Mouse (Mus musculus): ENCODE results near the gene Gipc1. TPM values are rescaled to one million over a fixed set of nuclear protein-coding genes. Genes with fewer than 3 reads are reported as not detected.
A peak's percentile ranks its signal among the peaks of the same experiment; 100 is the strongest.

The Gipc1 gene
- 182 and 187 TPM in 2 replicates for polyA plus RNA-seq (2015; fragmentation: Nextera tagmentation; extraction: Ambion mirVana)

DNA sequence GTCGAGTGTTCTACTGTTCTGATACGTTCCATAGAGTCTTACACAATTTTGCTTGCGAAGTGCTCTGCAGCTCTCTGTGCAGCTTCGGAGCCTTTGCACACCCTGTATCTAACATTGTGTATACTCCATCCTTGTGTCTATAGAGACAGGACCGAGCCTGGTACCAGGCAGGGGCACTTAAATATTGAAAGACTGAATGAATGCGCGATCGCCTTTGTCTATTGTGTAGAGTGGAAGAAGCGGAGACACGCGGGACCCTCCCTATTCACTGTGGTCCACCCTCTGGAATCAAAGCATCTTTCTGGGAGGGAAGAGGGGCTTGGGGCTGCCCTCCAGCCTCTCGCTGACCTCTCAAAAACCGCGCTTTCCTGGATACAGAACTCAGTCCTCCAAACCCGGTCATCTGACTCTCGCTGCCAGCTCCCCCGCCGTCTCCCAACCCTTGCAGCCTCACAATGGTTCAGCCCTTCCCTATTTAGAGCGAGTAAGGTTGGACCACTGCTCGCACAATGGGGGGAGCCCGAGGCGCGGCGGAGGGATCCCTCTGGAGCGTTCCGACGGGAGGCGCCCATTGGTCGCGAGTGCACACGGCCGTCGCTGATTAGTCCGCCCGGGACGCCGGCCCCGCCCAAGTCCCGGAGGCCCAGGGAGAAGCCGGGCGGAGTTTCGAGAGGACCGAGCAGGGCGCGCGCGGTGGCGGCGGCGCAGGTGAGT is at the start of gene Gipc1:
Gene Gipc1 (plus strand): TSS at position 648 of the 714 bp plus-strand sequence.
- H3K36me3 ChIP-seq: 0 out of 2 replicates have a peak, but pooled peaks cover 7% of the 10 kb centered on the region
- H3K27ac ChIP-seq: peak within 1 kb of the TSS; percentile 84
- H3K9ac ChIP-seq: peak within 1 kb of the TSS; percentile 68
- H3K9me3 ChIP-seq: no peaks in the 10 kb centered on the region
- H3K27me3 ChIP-seq: no peaks in the 10 kb centered on the region
- 4% methylated on average over 49 of the region's 50 CpGs for WGBS
- H3K4me3 ChIP-seq: peak within 1 kb of the TSS; percentile 93
- H3K4me1 ChIP-seq: peaks cover 17% of the 10 kb centered on the region
- peak within 1 kb of the TSS; percentile 85 for H3K4me2 ChIP-seq
- peak; percentile 93 for ATAC-seq (ENCODE audit: insufficient number of reproducible peaks, low FRiP score, low TSS enrichment, low read depth)

DNA sequence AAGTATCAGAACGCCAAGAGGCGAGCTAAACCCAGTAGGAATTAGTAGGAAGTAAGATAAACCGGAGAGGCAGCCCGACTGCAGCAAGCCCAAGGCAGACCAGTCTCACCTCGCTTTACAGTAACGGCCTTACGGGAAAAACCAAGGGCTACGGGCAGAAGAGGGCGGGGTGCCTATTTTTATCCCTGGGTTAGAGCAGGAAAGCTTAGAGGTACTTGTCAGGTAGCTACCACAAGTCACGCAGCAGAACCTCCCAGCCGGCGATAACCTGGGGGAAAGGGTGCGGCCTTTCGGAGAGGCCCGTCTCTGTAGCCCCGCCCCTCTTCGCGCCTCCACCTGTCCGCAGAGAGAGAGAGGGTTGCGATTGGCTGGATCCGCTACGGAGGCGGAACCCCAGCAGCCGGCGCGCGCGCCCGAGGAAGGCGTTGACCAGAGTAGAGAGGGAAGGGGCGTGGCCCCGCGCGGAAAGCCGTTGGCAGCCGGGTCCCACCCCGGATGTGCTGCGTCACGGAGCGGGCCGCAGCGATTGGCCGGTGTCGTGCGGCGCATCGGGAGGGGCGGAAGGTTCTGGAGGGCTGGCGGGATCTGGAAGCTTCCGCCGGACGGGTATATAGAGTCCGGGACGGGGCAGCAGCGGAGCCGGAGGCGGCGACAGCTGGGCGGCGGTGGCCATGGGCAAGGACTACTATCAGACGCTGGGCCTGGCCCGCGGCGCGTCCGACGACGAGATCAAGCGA is 44.6 kb upstream of the Gipc1 start, which contains the start of the genes Tecr and Dnajb1:
Gene Tecr (minus strand): TSS at position 311 of the 737 bp plus-strand sequence.
Gene Dnajb1 (plus strand): TSS at position 533 of the 737 bp plus-strand sequence.
- Histone ChIP-seq H3K36me3 (peaks cover 32% of the 10 kb centered on the region), H3K27ac (peak within 1 kb of the TSS; percentile 99), H3K27me3 (no peaks in the 10 kb centered on the region), H3K9me3 (no peaks in the 10 kb centered on the region), H3K4me3 (peak within 1 kb of the TSS; percentile 88), H3K9ac (peak within 1 kb of the TSS; percentile 89), H3K4me1 (peaks cover 27% of the 10 kb centered on the region), H3K4me2 (peak within 1 kb of the TSS; percentile 68)
- under 1% methylated on average over 68 of the region's 69 CpGs for WGBS
- ATAC-seq (ENCODE audit: insufficient number of reproducible peaks, low FRiP score, low TSS enrichment, low read depth): peak; percentile 97

DNA sequence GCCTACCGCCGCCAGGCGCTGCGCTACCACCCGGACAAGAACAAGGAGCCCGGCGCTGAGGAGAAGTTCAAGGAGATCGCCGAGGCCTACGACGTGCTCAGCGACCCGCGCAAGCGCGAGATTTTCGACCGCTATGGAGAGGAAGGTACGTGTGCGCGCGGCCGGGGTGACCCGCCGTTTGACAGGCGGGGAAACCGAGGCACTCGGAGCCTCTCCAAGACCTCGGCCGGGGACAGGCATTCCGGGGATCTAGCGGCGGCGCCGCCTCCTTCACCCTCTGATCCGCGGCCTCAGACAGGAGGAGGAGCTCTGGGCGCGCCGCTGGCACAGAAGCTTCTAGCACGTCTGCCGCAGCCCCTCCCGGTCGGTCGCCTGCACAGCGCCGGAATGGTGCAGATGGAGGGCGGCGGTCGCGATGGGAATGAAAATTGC is 44.1 kb upstream of the Gipc1 start:
- Histone ChIP-seq H3K27me3 (no peaks in the 10 kb centered on the region), H3K4me1 (peaks cover 27% of the 10 kb centered on the region), H3K9ac (peak overlapping the region; percentile 89), H3K4me3 (peak overlapping the region; percentile 88), H3K36me3 (peaks cover 38% of the 10 kb centered on the region), H3K9me3 (no peaks in the 10 kb centered on the region), H3K4me2 (peak overlapping the region; percentile 68), H3K27ac (peak overlapping the region; percentile 99)
- peak; percentile 75 for ATAC-seq (ENCODE audit: insufficient number of reproducible peaks, low FRiP score, low TSS enrichment, low read depth)
- under 1% methylated on average over 50 of the region's 51 CpGs for WGBS

DNA sequence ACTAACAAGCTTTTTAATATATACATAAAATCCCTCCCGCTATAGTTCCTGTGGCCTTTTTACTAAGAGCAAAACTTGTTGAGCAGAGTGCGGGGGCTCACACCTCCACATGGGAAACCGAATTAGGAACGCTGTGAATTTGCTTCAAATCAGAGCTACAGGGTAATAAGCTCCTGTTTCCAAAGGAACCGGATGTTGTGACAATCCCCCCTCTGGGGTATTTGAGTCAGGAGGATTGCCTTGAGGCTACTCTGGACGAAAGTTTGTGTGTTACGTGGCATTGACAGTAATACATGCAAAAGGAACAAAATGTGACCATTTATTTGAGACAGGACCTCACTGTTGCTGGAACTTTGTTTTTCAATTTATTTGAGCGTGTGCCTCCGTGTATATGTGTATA is 43.4 kb upstream of the Gipc1 start:
- WGBS: 22% methylated on average over 9 of the region's 9 CpGs
- peak overlapping the region; percentile 99 for H3K27ac ChIP-seq
- H3K27me3 ChIP-seq: no peaks in the 10 kb centered on the region
- H3K9ac ChIP-seq: peak overlapping the region; percentile 89
- no peaks in the 10 kb centered on the region for H3K9me3 ChIP-seq
- H3K36me3 ChIP-seq: peaks cover 43% of the 10 kb centered on the region
- H3K4me1 ChIP-seq: peaks cover 27% of the 10 kb centered on the region
- H3K4me3 ChIP-seq: peak overlapping the region; percentile 88
- no peak for ATAC-seq (ENCODE audit: insufficient number of reproducible peaks, low FRiP score, low TSS enrichment, low read depth)
- H3K4me2 ChIP-seq: peak overlapping the region; percentile 68

DNA sequence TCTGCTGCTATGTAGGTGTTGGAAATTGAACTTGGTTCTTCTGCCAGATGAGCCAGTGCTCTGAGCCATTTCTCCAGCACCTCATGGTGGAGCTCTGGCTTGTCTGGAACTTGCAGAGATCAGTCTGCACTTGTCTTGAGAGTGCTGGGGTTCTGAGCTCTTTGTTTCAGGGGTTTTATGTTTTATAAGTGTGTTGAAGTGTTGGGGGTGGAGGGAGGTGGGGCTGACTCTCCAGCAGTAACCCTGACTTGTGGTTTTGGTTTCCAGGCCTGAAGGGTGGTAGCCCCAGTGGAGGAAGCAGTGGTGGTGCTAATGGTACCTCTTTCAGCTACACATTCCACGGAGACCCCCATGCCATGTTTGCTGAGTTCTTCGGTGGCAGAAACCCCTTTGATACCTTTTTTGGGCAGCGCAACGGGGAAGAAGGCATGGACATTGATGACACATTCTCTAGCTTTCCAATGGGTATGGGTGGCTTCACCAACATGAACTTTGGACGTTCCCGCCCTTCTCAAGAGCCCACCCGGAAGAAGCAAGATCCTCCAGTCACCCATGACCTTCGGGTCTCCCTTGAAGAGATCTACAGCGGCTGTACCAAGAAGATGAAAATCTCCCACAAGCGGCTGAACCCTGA is 42.8 kb upstream of the Gipc1 start:
- Histone ChIP-seq H3K36me3 (peaks cover 47% of the 10 kb centered on the region), H3K4me2 (peak overlapping the region; percentile 68), H3K4me3 (peak overlapping the region; percentile 88), H3K27ac (peak overlapping the region; percentile 24; the same call in 1 of the 2 replicates), H3K27me3 (no peaks in the 10 kb centered on the region), H3K9ac (peak overlapping the region; percentile 89; the same call in 1 of the 2 replicates), H3K4me1 (peaks cover 27% of the 10 kb centered on the region), H3K9me3 (no peaks in the 10 kb centered on the region)
- WGBS: 92% methylated on average over 10 of the region's 10 CpGs
- no peak for ATAC-seq (ENCODE audit: insufficient number of reproducible peaks, low FRiP score, low TSS enrichment, low read depth)

DNA sequence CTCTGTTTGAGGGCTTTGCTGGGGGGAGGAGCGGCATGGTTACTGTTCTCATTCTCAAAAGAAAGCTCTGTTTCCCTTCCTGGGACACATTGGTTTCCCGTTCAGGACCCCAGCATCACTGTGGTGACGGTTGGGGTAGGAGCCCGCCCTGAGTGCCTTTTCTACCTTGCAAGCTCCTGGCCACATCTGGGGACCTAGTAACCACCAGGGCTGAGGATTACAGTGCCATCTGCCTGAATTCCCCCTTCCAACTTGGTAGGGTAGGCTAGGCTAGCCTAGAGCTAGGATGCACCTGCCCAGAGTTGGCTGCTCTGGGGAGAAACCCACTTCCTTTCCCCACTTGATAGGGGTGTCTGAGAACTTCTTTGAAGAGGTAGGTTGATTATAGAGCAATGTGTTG is 40.6 kb upstream of the Gipc1 start:
- no peaks in the 10 kb centered on the region for H3K9me3 ChIP-seq
- no peak for ATAC-seq (ENCODE audit: insufficient number of reproducible peaks, low FRiP score, low TSS enrichment, low read depth)
- H3K4me1 ChIP-seq: peaks cover 26% of the 10 kb centered on the region
- H3K27me3 ChIP-seq: no peaks in the 10 kb centered on the region
- H3K4me2 ChIP-seq: no peak overlapping the region
- H3K9ac ChIP-seq: no peak overlapping the region
- 97% methylated on average over 4 of the region's 4 CpGs for WGBS
- H3K36me3 ChIP-seq: peaks cover 47% of the 10 kb centered on the region
- H3K4me3 ChIP-seq: no peak overlapping the region
- no peak overlapping the region for H3K27ac ChIP-seq

DNA sequence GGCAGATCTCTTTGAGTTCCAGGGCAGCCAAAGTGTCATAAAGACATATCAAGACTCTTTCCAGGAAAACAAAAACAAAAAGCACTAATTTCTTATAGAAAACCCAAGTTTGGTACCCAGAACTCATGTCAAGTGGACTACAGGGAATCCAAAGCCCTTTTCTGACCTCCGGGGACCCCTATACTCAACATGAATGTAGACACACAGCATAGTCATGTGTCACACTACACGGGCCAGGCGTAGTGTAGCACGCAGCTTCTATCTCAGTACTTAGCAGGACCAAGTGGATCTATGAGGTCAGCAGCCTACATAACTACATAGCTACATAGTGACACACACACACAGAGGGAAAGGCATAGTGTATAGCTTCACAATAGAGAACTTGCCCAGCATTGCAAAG is 38.8 kb upstream of the Gipc1 start:
- no peak overlapping the region for H3K9ac ChIP-seq
- 90% methylated on average over 4 of the region's 4 CpGs for WGBS
- H3K36me3 ChIP-seq: peaks cover 47% of the 10 kb centered on the region
- ATAC-seq (ENCODE audit: insufficient number of reproducible peaks, low FRiP score, low TSS enrichment, low read depth): no peak
- H3K4me1 ChIP-seq: peaks cover 20% of the 10 kb centered on the region
- no peak overlapping the region for H3K27ac ChIP-seq
- H3K4me2 ChIP-seq: no peak overlapping the region
- no peaks in the 10 kb centered on the region for H3K27me3 ChIP-seq
- H3K9me3 ChIP-seq: no peaks in the 10 kb centered on the region
- no peak overlapping the region for H3K4me3 ChIP-seq

DNA sequence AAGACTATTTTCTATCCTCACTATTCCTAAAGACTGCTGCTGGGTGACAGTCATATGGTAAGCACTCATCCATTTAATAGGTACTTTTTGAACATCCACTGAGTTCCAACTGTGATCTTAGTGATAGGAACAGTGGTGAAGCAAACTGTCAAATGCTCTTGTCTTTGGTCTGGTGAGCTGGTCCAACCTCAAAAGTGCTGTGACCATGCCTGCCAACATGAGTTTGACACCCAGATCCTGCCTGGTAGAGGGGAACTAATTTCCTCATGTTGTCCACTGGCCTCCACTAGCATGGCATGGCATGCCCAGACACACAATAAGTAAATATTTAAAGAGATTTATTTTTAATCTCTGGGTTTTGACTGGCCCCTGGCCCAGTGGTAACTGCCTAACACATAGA is 35.9 kb upstream of the Gipc1 start:
- Histone ChIP-seq H3K27ac (no peak overlapping the region), H3K4me1 (0 out of 2 replicates have a peak, but pooled peaks cover 4% of the 10 kb centered on the region), H3K9ac (no peak overlapping the region), H3K4me2 (no peak overlapping the region), H3K27me3 (no peaks in the 10 kb centered on the region), H3K9me3 (no peaks in the 10 kb centered on the region), H3K4me3 (no peak overlapping the region), H3K36me3 (peaks cover 27% of the 10 kb centered on the region)
- ATAC-seq (ENCODE audit: insufficient number of reproducible peaks, low FRiP score, low TSS enrichment, low read depth): no peak

DNA sequence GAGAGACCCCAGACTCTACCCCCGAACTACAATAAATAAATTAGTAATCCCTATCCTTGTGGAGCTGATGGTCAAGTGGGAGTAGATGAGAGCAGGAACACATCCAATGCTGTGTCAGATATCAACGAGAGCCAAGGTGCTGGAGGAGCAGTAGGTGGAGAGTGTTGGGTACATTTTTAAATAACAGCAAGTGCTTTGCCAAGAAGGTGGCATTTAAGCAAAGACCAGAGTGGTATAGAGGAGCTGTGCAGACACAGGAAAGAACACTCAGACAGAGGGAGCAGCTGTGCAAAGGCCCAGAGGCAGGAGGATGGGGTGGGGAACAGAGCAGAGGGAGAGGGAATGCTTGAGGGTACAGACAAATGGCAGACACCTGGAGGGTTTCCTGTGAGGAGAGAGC is 35.4 kb upstream of the Gipc1 start:
- H3K36me3 ChIP-seq: peaks cover 22% of the 10 kb centered on the region
- 0 out of 2 replicates have a peak, but pooled peaks cover 8% of the 10 kb centered on the region for H3K4me1 ChIP-seq
- H3K4me2 ChIP-seq: no peak overlapping the region
- no peaks in the 10 kb centered on the region for H3K27me3 ChIP-seq
- WGBS: 79% methylated on average over 2 of the region's 2 CpGs
- H3K9me3 ChIP-seq: no peaks in the 10 kb centered on the region
- no peak for ATAC-seq (ENCODE audit: insufficient number of reproducible peaks, low FRiP score, low TSS enrichment, low read depth)
- no peak overlapping the region for H3K4me3 ChIP-seq
- H3K27ac ChIP-seq: no peak overlapping the region
- H3K9ac ChIP-seq: no peak overlapping the region

DNA sequence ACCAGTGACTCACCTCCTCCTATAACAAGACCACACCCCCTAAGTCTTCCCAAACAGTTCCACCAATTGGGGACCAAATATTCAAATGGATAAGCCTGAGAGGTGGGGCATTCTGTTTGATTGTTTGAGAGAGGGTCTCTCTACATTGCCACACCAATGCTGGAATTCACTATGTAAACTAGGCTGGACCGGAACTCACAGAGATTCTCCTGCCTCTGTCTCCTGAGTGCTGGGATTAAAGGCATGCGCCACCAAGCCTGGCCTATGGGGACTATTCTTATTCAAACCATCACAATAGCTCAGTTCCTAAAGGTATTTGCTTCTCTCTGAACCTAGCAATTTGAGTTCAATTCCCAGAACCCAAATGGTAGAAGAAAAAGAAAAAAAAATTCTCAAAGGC is 33.9 kb upstream of the Gipc1 start:
- H3K4me1 ChIP-seq: 0 out of 2 replicates have a peak, but pooled peaks cover 10% of the 10 kb centered on the region
- no peak overlapping the region for H3K4me3 ChIP-seq
- H3K9me3 ChIP-seq: no peaks in the 10 kb centered on the region
- 98% methylated on average over 2 of the region's 2 CpGs for WGBS
- no peak for ATAC-seq (ENCODE audit: insufficient number of reproducible peaks, low FRiP score, low TSS enrichment, low read depth)
- no peak overlapping the region for H3K27ac ChIP-seq
- H3K9ac ChIP-seq: no peak overlapping the region
- H3K27me3 ChIP-seq: no peaks in the 10 kb centered on the region
- no peak overlapping the region for H3K4me2 ChIP-seq
- H3K36me3 ChIP-seq: peaks cover 8% of the 10 kb centered on the region; the same call in 1 of the 2 replicates

DNA sequence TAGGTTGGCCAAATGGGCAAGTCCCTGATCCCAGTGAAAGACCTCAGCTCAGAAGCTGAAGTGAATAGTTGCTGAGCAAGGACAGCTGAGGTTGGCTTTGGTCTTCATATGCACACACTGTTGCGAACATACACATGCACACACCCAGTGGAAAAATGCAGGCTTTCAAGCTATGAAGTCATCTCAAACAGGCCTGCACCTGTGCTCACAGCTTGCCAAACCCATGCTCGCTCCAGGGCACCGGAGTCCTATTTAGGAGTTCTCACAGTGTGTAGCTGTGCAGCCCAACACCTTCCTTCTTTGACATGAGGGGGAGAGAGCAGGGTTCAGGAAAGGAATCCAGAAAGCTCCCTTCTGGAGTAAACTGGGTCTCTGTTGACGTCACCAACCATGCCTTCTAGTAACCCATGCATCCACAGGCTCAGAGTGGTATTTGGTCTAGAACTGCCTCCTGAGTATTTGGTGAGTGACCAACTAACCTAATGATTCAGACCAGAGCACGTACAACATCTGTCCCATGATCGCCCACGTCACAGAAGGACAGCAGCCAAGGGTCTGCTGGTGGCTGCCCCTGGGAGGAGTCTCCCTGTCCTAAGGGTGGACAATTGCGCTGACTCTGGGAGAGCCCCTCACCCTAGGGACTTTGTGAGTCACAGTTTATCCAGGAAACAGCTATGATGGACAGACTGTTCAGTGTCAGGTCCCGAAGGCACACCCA is 32.8 kb upstream of the Gipc1 start:
- Histone ChIP-seq H3K4me3 (no peak overlapping the region), H3K36me3 (no peaks in the 10 kb centered on the region), H3K27ac (peak overlapping the region; percentile 83), H3K27me3 (no peaks in the 10 kb centered on the region), H3K4me1 (0 out of 2 replicates have a peak, but pooled peaks cover 10% of the 10 kb centered on the region), H3K4me2 (no peak overlapping the region), H3K9ac (no peak overlapping the region), H3K9me3 (no peaks in the 10 kb centered on the region)
- ATAC-seq (ENCODE audit: insufficient number of reproducible peaks, low FRiP score, low TSS enrichment, low read depth): peak; percentile 72
- WGBS: 69% methylated on average over 9 of the region's 9 CpGs
